Mouse (Mus musculus) CH12.LX (cell line): ENCODE data around the gene Eml5. TPM values are rescaled to one million over a fixed set of nuclear protein-coding genes. Genes with fewer than 3 reads are reported as not detected.

ENCODE experiments used
- DNase-seq: peaks from one replicate; pipeline ENCODE4 v3.0.0-alpha.2; 2013; ENCODE audit errors: extremely low read depth
- H3K27ac ChIP-seq: 2 replicates; pipeline ENCODE4 v1.5.1; 2012; ENCODE audit warnings: low read depth, mild to moderate bottlenecking, control low read depth, moderate library complexity; ENCODE audit not compliant: insufficient read depth
- H3K27me3 ChIP-seq: replicated peaks from 2 replicates; pipeline ENCODE3; 2012; ENCODE audit warnings: inconsistent platforms
- H3K36me3 ChIP-seq, 2 experiments: replicated peaks in 1 of 2; 2 replicates each; pipeline versions ENCODE3 to v1.6.1; 2012; ENCODE audit warnings: inconsistent platforms in 1 of 2, low read length in 1 of 2, mild to moderate bottlenecking in 1 of 2, mixed read lengths in 1 of 2, moderate library complexity in 1 of 2; ENCODE audit not compliant: control insufficient read depth in 1 of 2, insufficient read depth in 1 of 2
- H3K4me1 ChIP-seq, 2 experiments: 2 replicates each; pipeline ENCODE4 v1.6.1; 2012; ENCODE audit warnings: inconsistent platforms in 1 of 2, moderate library complexity in 1 of 2; ENCODE audit not compliant: insufficient read depth in 2 of 2, control insufficient read depth in 1 of 2
- H3K4me2 ChIP-seq: 2 replicates; pipeline ENCODE4 v1.6.1; 2012; ENCODE audit warnings: low read depth, mild to moderate bottlenecking, control low read depth; ENCODE audit not compliant: poor library complexity, insufficient read depth, severe bottlenecking
- H3K4me3 ChIP-seq, 3 experiments: fragments of 150-350 bp in 1 of 3; sonication (generic) in 1 of 3; replicated peaks in 1 of 3; 2 replicates each; pipeline versions ENCODE3 to v1.5.1; 2011 to 2012; ENCODE audit warnings: low read depth in 2 of 3, low read length in 2 of 3, mild to moderate bottlenecking in 2 of 3, moderate library complexity in 2 of 3, control low read depth in 1 of 3, improper control_type of control experiment in 1 of 3, inconsistent platforms in 1 of 3, mixed read lengths in 1 of 3; ENCODE audit not compliant: poor library complexity in 1 of 3
- H3K79me2 ChIP-seq: replicated peaks from 2 replicates; pipeline ENCODE4 v1.6.1; 2012; ENCODE audit warnings: mild to moderate bottlenecking, moderate library complexity; ENCODE audit not compliant: control insufficient read depth, poor library complexity, insufficient read depth, severe bottlenecking; ENCODE audit errors: extremely low read depth
- H3K9ac ChIP-seq: 2 replicates; pipeline ENCODE4 v1.6.1; 2012; ENCODE audit warnings: low read depth, mild to moderate bottlenecking, control low read depth, moderate library complexity; ENCODE audit not compliant: insufficient read depth
- H3K9me3 ChIP-seq: replicated peaks from 2 replicates; pipeline ENCODE3; 2012; ENCODE audit warnings: low read length, inconsistent platforms, mixed read lengths
- BHLHE40 ChIP-seq: IDR thresholded peaks from 2 replicates; pipeline ENCODE4 v1.6.1; 2011; ENCODE audit warnings: mild to moderate bottlenecking, low read depth, low read length, improper control_type of control experiment
- CHD1 ChIP-seq: IDR thresholded peaks from 2 replicates; pipeline ENCODE4 v1.6.1; 2012; ENCODE audit warnings: low read depth, low read length, improper control_type of control experiment, inconsistent platforms
- EP300 ChIP-seq: IDR thresholded peaks from 2 replicates; pipeline ENCODE4 v1.6.1; 2011; ENCODE audit warnings: low read length, improper control_type of control experiment
- ETS1 ChIP-seq: conservative IDR thresholded peaks from 2 replicates; pipeline ENCODE4 v1.6.1; 2012; ENCODE audit warnings: low read depth, mild to moderate bottlenecking, inconsistent platforms, low read length, improper control_type of control experiment, moderate library complexity
- HCFC1 ChIP-seq: IDR thresholded peaks from 2 replicates; pipeline ENCODE4 v1.6.1; 2012; ENCODE audit warnings: low read depth, mild to moderate bottlenecking, inconsistent platforms, low read length, improper control_type of control experiment
- IRF4 ChIP-seq: IDR thresholded peaks from 2 replicates; pipeline ENCODE4 v1.6.1; 2014; ENCODE audit warnings: low read depth, mild to moderate bottlenecking, inconsistent platforms, low read length, improper control_type of control experiment
- KAT2A ChIP-seq: IDR thresholded peaks from 2 replicates; pipeline ENCODE4 v1.6.1; 2012; ENCODE audit warnings: low read length, improper control_type of control experiment, inconsistent platforms; ENCODE audit not compliant: insufficient replicate concordance
- MYC ChIP-seq: IDR thresholded peaks from 2 replicates; pipeline ENCODE4 v1.6.1; 2011; ENCODE audit warnings: low read depth, mild to moderate bottlenecking, improper control_type of control experiment, low read length
- NELFE ChIP-seq: IDR thresholded peaks from 2 replicates; pipeline ENCODE4 v1.6.1; 2011; ENCODE audit warnings: low read depth, low read length, improper control_type of control experiment
- NRF1 ChIP-seq: IDR thresholded peaks from 2 replicates; pipeline ENCODE4 v1.6.1; 2014; ENCODE audit warnings: low read depth, mild to moderate bottlenecking, inconsistent platforms, low read length, improper control_type of control experiment, moderate library complexity
- PAX5 ChIP-seq: IDR thresholded peaks from 2 replicates; pipeline ENCODE4 v1.6.1; 2012; ENCODE audit warnings: low read length, inconsistent platforms, mixed read lengths
- POLR2A ChIP-seq: IDR thresholded peaks from 2 replicates; pipeline ENCODE4 v1.6.1; 2011; ENCODE audit warnings: low read depth, mild to moderate bottlenecking, improper control_type of control experiment, low read length
- POLR2AphosphoS2 ChIP-seq: IDR thresholded peaks from 2 replicates; pipeline ENCODE4 v1.6.1; 2011; ENCODE audit warnings: low read depth, low read length, improper control_type of control experiment
- RAD21 ChIP-seq: IDR thresholded peaks from 2 replicates; pipeline ENCODE4 v1.6.1; 2011; ENCODE audit warnings: low read depth, mild to moderate bottlenecking, low read length, improper control_type of control experiment, moderate library complexity
- RCOR1 ChIP-seq: conservative IDR thresholded peaks from 2 replicates; pipeline ENCODE4 v1.6.1; 2012; ENCODE audit warnings: low read depth, mild to moderate bottlenecking, inconsistent platforms, low read length, improper control_type of control experiment
- TCF12 ChIP-seq: IDR thresholded peaks from 2 replicates; pipeline ENCODE4 v1.6.1; 2014; ENCODE audit warnings: low read depth, mild to moderate bottlenecking, inconsistent platforms, low read length, improper control_type of control experiment
- UBTF ChIP-seq: IDR thresholded peaks from 2 replicates; pipeline ENCODE4 v1.6.1; 2012; ENCODE audit warnings: low read depth, mild to moderate bottlenecking, inconsistent platforms, low read length, improper control_type of control experiment, moderate library complexity
- USF1 ChIP-seq: IDR thresholded peaks from 2 replicates; pipeline ENCODE4 v1.6.1; 2014; ENCODE audit warnings: low read depth, mild to moderate bottlenecking, inconsistent platforms, low read length, improper control_type of control experiment
- USF2 ChIP-seq: conservative IDR thresholded peaks from 2 replicates; pipeline ENCODE4 v1.6.1; 2011; ENCODE audit warnings: low read depth, low read length, improper control_type of control experiment
- ZC3H11A ChIP-seq: IDR thresholded peaks from 2 replicates; pipeline ENCODE4 v1.6.1; 2012; ENCODE audit warnings: low read depth, mild to moderate bottlenecking, inconsistent platforms, low read length, improper control_type of control experiment
- ZKSCAN1 ChIP-seq: IDR thresholded peaks from 2 replicates; pipeline ENCODE4 v1.6.1; 2012; ENCODE audit warnings: low read depth, inconsistent platforms, low read length, improper control_type of control experiment, borderline replicate concordance
- ZMIZ1 ChIP-seq: IDR thresholded peaks from 2 replicates; pipeline ENCODE4 v1.6.1; 2012; ENCODE audit warnings: low read depth, mild to moderate bottlenecking, inconsistent platforms, low read length, improper control_type of control experiment
- ZNF384 ChIP-seq: IDR thresholded peaks from 2 replicates; pipeline ENCODE4 v1.6.1; 2012; ENCODE audit warnings: low read depth, low read length, improper control_type of control experiment, inconsistent platforms
- dilution Hi-C: fragments of 300-500 bp; cut with MboI; formaldehyde crosslinking; loops from 2 replicates; pipeline ENCODE4 v1.14.3; 2020; ENCODE audit warnings: low sequenced_read_pairs; ENCODE audit not compliant: extremely low pct_unique_long_range_greater_than_20kb, extremely low pct_ligation_motif_present
- in situ Hi-C: fragments of 300-500 bp; cut with MboI; formaldehyde crosslinking; loops from 3 replicates; pipeline ENCODE4 v1.14.3; 2019; ENCODE audit warnings: low sequenced_read_pairs, low pct_ligation_motif_present, low pct_unique_long_range_greater_than_20kb, mixed read lengths
- polyA plus RNA-seq: library from polyadenylated mRNA; unstranded; fragments of >175 nt; gene quantifications from 2 replicates; pipeline ENCODE4 v1.2.1, GENCODE M21; 2012; ENCODE audit warnings: low read depth; ENCODE audit not compliant: insufficient read length
- total RNA-seq, 2 experiments: library from RNA; depleted of rRNA; stranded (reverse); fragments of 300-350 nt in 1 of 2; fragments of >200 nt in 1 of 2; gene quantifications; 2 replicates each; pipeline ENCODE4 v1.2.3; 2012 to 2014

Gene Eml5
- total and polyA plus RNA-seq, 3 experiments, result 1.8 to 5.9 (median 3.4) TPM

- dilution Hi-C loops, result no loop called here
- DNase-seq, result no peak
- Histone ChIP-seq H3K4me2 (no peak overlapping the region), H3K9me3 (no peaks in the 10 kb centered on the region), H3K36me3 (peaks cover 3 to 5% of the 10 kb centered on the region in 2 experiments), H3K79me2 (no peaks in the 10 kb centered on the region), H3K27me3 (no peaks in the 10 kb centered on the region), H3K4me3 (no peak overlapping the region), H3K9ac (no peak overlapping the region), H3K4me1 (peaks cover 0 to 32% of the 10 kb centered on the region in 2 experiments; a peak in 2 of 4 replicates), H3K27ac (no peak overlapping the region)
- in situ Hi-C loops, result no loop called here
- TF ChIP-seq RCOR1 (no peak), ZC3H11A (no peak), ZKSCAN1 (no peak), PAX5 (no peak), USF1 (no peak), ZMIZ1 (no peak), BHLHE40 (no peak), CHD1 (no peak)
These were observed 66.4 kb downstream of the Eml5 start for GRCm38 (mm10) chr12:98834879-98835278.

- Histone ChIP-seq H3K9me3 (no peaks in the 10 kb centered on the region), H3K9ac (no peak overlapping the region), H3K4me1 (peaks cover 0 to 29% of the 10 kb centered on the region in 2 experiments; a peak in 2 of 4 replicates), H3K27me3 (no peaks in the 10 kb centered on the region), H3K79me2 (no peaks in the 10 kb centered on the region), H3K27ac (no peak overlapping the region), H3K4me2 (no peak overlapping the region), H3K36me3 (peaks cover 3 to 5% of the 10 kb centered on the region in 2 experiments), H3K4me3 (no peak overlapping the region)
- in situ Hi-C loops (no loop called here), dilution Hi-C loops (no loop called here)
- TF ChIP-seq ZKSCAN1 (no peak), USF2 (no peak), NELFE (no peak), UBTF (no peak), MYC (no peak)
- no peak for DNase-seq
These were observed 67.4 kb downstream of the Eml5 start for GRCm38 (mm10) chr12:98833901-98834300.

DNA sequence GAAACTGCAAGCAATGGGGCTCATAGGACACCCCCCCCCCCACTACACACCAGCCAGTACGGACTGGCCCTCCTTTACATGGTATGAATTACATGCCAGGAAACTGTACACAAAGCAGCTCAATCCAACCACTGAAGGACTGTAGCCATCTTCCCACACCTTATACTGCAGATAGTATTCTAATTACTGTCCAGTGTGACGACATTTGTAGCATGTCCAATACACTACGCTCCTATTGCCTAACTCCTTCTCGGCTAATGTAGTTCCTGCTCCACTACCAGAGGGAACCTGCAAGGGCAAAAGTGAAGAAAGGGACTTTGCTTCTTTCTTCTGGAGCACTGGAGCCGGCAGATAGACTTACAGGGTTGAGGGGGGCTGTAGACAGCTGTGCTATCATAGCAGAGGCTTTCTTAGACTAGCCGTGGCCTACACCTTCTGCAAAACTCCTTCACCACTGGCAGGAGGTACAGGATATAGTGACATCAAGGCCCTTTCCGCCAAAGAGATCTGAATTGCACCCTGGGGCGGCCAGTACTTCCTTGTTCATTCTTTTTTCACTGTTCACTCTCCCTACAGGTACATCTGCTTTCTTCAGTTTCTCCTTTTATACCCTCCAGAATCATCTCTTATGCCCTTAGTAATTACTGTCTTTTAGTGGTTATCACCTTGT lies 68.2 kb downstream of the Eml5 start:
- Histone ChIP-seq H3K36me3 (peaks cover 3 to 5% of the 10 kb centered on the region in 2 experiments), H3K4me3 (no peak overlapping the region), H3K27ac (no peak overlapping the region), H3K4me1 (peaks cover 0 to 26% of the 10 kb centered on the region in 2 experiments; a peak in 2 of 4 replicates), H3K27me3 (no peaks in the 10 kb centered on the region), H3K4me2 (no peak overlapping the region), H3K9me3 (no peaks in the 10 kb centered on the region)
- in situ Hi-C loops (no loop called here), dilution Hi-C loops (no loop called here)
- no peak for DNase-seq
- TF ChIP-seq RAD21 (no peak), POLR2AphosphoS2 (no peak), CHD1 (no peak), ZC3H11A (no peak), BHLHE40 (no peak), POLR2A (no peak), ETS1 (no peak), MYC (no peak), ZNF384 (no peak), TCF12 (no peak), NRF1 (no peak), EP300 (no peak), HCFC1 (no peak), KAT2A (no peak), IRF4 (no peak)
- TF ChIP-seq, all 38 proteins: peak for 0
- Histone ChIP-seq H3K9ac (no peak overlapping the region), H3K79me2 (no peaks in the 10 kb centered on the region)
